Mouse (Mus musculus) neural tube, embryonic 12.5 days (tissue): ENCODE data around the gene Specc1. TPM values are rescaled to one million over a fixed set of nuclear protein-coding genes. Genes with fewer than 3 reads are reported as not detected.

Source experiments
- ATAC-seq: fragments of 200-750 bp; cut with Nextera tagmentation; 2 replicates; pipeline ENCODE4 v1.8.0; 2017; ENCODE audit warnings: low read depth, mild to moderate bottlenecking, moderate TSS enrichment, moderate library complexity; ENCODE audit not compliant: low FRiP score
- H3K27ac ChIP-seq: fragments of 300-500 bp; sonication (generic); 2 replicates; pipeline ENCODE4 v1.5.1; 2016
- H3K27me3 ChIP-seq: fragments of 300-500 bp; sonication (generic); replicated peaks from 2 replicates; pipeline ENCODE4 v1.6.1; 2016; ENCODE audit warnings: mild to moderate bottlenecking
- H3K36me3 ChIP-seq: fragments of 300-500 bp; sonication (generic); 2 replicates; pipeline ENCODE4 v1.6.1; 2016; ENCODE audit warnings: mild to moderate bottlenecking
- H3K4me1 ChIP-seq: fragments of 300-500 bp; sonication (generic); 2 replicates; pipeline ENCODE4 v1.6.1; 2016
- H3K4me2 ChIP-seq: fragments of 300-500 bp; sonication (generic); replicated peaks from 2 replicates; pipeline ENCODE4 v1.6.1; 2016; ENCODE audit warnings: mild to moderate bottlenecking
- H3K4me3 ChIP-seq: fragments of 300-500 bp; sonication (generic); 2 replicates; pipeline ENCODE4 v1.5.1; 2016
- H3K9ac ChIP-seq: fragments of 300-500 bp; sonication (generic); 2 replicates; pipeline ENCODE4 v1.6.1; 2016; ENCODE audit warnings: mild to moderate bottlenecking
- H3K9me3 ChIP-seq: fragments of 300-500 bp; sonication (generic); 2 replicates; pipeline ENCODE4 v1.6.1; 2016; ENCODE audit warnings: mild to moderate bottlenecking
- WGBS: fragments of 180-500 bp; shearing (Covaris S2); methylation state at CpG from one replicate; pipeline ENCODE4 v1.1.7; 2016; 5-methylcytosine and 5-hydroxymethylcytosine counted together
- polyA plus RNA-seq: library from polyadenylated mRNA; unstranded; fragments of >200 nt; fragmentation: Nextera tagmentation; extraction: Ambion mirVana; gene quantifications from 2 replicates; pipeline ENCODE4 v1.2.1, GENCODE M21; 2016

The Specc1 gene
- polyA plus RNA-seq, 1 experiment from 2014 or later, result 14.1 TPM

DNA sequence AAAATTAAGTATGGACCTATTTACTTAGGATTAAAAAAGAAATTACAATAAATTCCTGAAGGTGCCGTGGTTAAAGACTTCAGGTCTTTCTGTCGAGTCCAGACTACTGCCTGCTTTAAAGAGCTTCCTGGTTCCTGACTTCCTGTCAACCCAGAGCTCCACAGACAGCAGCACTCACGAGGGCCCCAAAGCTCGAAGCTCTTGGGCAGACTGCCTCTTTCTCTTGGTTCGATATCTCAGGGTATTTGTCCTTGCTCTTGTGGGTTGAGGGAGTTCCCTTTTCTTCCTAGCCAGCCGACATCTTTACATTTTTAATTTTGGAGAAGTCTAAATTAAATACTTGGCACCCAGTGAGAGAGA lies 48.3 kb downstream of the Specc1 start:
- H3K27me3 ChIP-seq, result no peaks in the 10 kb centered on the region
- no peaks in the 10 kb centered on the region for H3K4me1 ChIP-seq
- H3K36me3 ChIP-seq, result no peaks in the 10 kb centered on the region
- no peak overlapping the region for H3K9ac ChIP-seq
- ATAC-seq, result no peak
- H3K9me3 ChIP-seq, result no peaks in the 10 kb centered on the region
- H3K4me2 ChIP-seq, result no peak overlapping the region
- 73% methylated on average over 6 of the region's 6 CpGs for WGBS
- no peak overlapping the region for H3K4me3 ChIP-seq
- H3K27ac ChIP-seq, result no peak overlapping the region

DNA sequence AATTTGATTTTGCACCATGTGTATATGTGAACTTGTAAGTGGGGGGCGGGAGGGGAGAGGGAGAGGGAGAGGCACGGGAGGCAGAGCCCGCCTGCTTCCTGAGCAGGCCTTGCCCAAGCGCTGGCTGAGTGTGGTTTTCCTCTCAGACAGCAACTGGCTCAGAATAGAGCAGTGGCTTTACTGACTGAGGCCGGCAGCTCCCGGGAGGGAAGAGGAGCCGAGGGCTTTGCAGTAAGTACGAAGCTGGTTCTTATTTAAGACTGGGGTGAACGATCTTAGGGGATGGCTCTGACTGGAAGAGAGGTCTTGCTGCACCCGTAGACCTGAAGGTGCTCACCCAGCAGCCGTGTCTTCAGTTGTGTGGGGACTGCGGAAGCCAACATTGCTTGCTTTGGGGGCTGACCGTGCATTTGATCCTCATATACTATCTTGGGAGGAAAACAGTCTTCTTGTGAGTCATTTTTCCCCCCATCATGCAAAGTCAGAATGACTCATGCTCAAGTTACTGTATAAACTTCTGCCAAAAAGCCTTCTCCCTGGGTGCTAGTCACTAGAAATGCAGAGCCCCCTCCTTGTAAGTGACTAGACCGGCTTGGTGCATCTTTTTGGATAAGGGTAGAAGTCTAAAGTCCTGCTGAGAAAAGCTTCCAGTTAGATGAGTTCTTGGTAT lies 48.8 kb downstream of the Specc1 start:
- Histone ChIP-seq H3K9ac (no peak overlapping the region), H3K36me3 (no peaks in the 10 kb centered on the region), H3K27ac (no peak overlapping the region), H3K27me3 (no peaks in the 10 kb centered on the region), H3K9me3 (no peaks in the 10 kb centered on the region), H3K4me2 (no peak overlapping the region), H3K4me3 (no peak overlapping the region), H3K4me1 (no peaks in the 10 kb centered on the region)
- no peak for ATAC-seq
- WGBS, result 72% methylated on average over 14 of the region's 14 CpGs

- WGBS, result 86% methylated on average over 5 of the region's 5 CpGs
- H3K27me3 ChIP-seq, result no peaks in the 10 kb centered on the region
Measured at GRCm38 (mm10) chr11:62005911-62006260, 49.3 kb downstream of the Specc1 start.

DNA sequence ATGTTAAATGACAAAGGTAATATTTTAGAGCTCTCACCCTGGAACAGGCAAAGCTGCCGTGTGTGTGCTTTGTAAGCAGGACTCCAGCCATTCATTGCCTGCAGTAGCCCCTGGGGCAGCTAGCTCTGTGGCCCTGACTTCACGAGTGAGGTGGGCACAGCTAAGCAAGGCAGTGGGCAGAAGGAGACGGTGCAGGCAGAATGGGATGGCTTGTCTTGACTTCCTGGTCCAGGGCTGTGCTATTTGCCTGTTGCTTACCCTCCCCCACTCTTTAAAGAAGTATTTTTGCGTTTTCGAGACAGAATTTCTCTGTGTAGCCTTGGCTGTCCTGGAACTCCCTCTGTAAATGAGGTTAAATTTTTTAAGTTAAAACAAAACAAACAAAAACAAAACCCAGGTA lies 50.1 kb downstream of the Specc1 start:
- Histone ChIP-seq H3K9me3 (no peaks in the 10 kb centered on the region), H3K4me1 (no peaks in the 10 kb centered on the region), H3K4me2 (no peak overlapping the region), H3K36me3 (no peaks in the 10 kb centered on the region), H3K4me3 (no peak overlapping the region), H3K9ac (no peak overlapping the region), H3K27ac (no peak overlapping the region), H3K27me3 (no peaks in the 10 kb centered on the region)
- 65% methylated on average over 5 of the region's 5 CpGs for WGBS
- no peak for ATAC-seq

More at GRCm38 (mm10) chr11:62005911-62006260, 49.3 kb downstream of the Specc1 start:
- Histone ChIP-seq H3K4me1 (no peaks in the 10 kb centered on the region), H3K36me3 (no peaks in the 10 kb centered on the region), H3K27ac (no peak overlapping the region), H3K9ac (no peak overlapping the region), H3K9me3 (no peaks in the 10 kb centered on the region), H3K4me3 (no peak overlapping the region), H3K4me2 (no peak overlapping the region)
- no peak for ATAC-seq

DNA sequence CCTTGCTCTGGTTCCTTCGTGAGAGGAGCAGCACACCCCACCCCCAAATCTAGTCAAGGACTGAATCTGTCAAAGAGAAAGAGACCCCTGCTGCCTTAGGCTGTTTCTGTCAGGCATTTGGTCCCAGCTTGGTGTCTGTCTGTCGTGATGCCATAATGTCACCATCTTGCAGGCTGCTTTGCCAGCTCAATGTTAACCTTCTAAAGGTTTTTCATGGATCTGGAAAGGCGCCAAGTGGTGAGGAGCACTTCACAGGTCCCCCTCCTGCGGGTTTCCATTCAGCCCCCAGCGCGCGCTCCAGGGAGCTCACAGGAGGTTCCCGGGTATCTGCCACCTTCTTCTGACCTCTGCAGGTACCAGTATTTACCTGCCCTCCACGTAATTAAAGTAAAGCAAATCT lies 51.4 kb downstream of the Specc1 start:
- no peak for ATAC-seq
- Histone ChIP-seq H3K4me2 (no peak overlapping the region), H3K27me3 (no peaks in the 10 kb centered on the region), H3K36me3 (no peaks in the 10 kb centered on the region), H3K27ac (no peak overlapping the region), H3K9ac (no peak overlapping the region), H3K4me3 (no peak overlapping the region), H3K4me1 (no peaks in the 10 kb centered on the region), H3K9me3 (no peaks in the 10 kb centered on the region)
- 53% methylated on average over 9 of the region's 9 CpGs for WGBS

GRCm38 (mm10) chr11:62010625-62011231 lies 54.2 kb downstream of the Specc1 start:
- H3K36me3 ChIP-seq, result no peaks in the 10 kb centered on the region
- H3K27me3 ChIP-seq, result no peaks in the 10 kb centered on the region; the same call in 1 of the 2 replicates
- no peaks in the 10 kb centered on the region for H3K4me1 ChIP-seq
- H3K4me3 ChIP-seq, result no peak overlapping the region
- no peak for ATAC-seq
- H3K9me3 ChIP-seq, result no peaks in the 10 kb centered on the region
- WGBS, result 76% methylated on average over 16 of the region's 16 CpGs
- no peak overlapping the region for H3K27ac ChIP-seq
- no peak overlapping the region for H3K4me2 ChIP-seq
- no peak overlapping the region for H3K9ac ChIP-seq

GRCm38 (mm10) chr11:62012039-62012438 lies 55.5 kb downstream of the Specc1 start:
- no peaks in the 10 kb centered on the region for H3K4me1 ChIP-seq
- no peaks in the 10 kb centered on the region for H3K9me3 ChIP-seq
- H3K36me3 ChIP-seq, result no peaks in the 10 kb centered on the region
- H3K4me3 ChIP-seq, result no peak overlapping the region
- H3K4me2 ChIP-seq, result no peak overlapping the region
- ATAC-seq, result no peak
- H3K27me3 ChIP-seq, result no peaks in the 10 kb centered on the region; the same call in 1 of the 2 replicates
- H3K9ac ChIP-seq, result no peak overlapping the region
- 94% methylated on average over 6 of the region's 6 CpGs for WGBS
- H3K27ac ChIP-seq, result no peak overlapping the region

DNA sequence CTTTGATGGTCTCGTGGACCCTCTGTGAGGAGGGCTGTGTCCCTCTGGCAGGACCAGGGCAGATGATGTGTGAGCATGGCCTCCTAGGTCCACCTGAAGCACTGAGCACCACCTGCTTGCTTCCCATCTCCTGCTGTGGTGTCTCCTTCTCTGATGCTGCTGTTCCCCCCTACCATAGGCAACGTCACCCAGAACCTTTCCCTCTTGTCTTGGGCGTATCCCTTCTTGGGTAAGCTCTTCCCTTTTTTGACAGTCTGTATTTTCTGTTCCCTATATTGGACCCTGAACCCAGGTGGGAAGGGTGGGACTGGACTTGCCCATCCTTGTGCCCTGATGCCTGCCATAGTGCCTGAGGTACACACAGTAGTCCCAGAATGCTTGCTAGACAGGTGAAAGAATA lies 56.9 kb downstream of the Specc1 start:
- Histone ChIP-seq H3K4me2 (no peak overlapping the region), H3K4me1 (no peaks in the 10 kb centered on the region), H3K27ac (no peak overlapping the region), H3K9ac (no peak overlapping the region), H3K9me3 (no peaks in the 10 kb centered on the region), H3K36me3 (no peaks in the 10 kb centered on the region), H3K27me3 (no peaks in the 10 kb centered on the region; the same call in 1 of the 2 replicates), H3K4me3 (no peak overlapping the region)
- no peak for ATAC-seq
- WGBS, result 89% methylated on average over 3 of the region's 3 CpGs

GRCm38 (mm10) chr11:62015071-62015654 lies 58.6 kb downstream of the Specc1 start:
- 54% methylated on average over 13 of the region's 13 CpGs for WGBS
- H3K27ac ChIP-seq, result no peak overlapping the region
- H3K9ac ChIP-seq, result no peak overlapping the region
- H3K4me3 ChIP-seq, result no peak overlapping the region
- H3K27me3 ChIP-seq, result no peaks in the 10 kb centered on the region; the same call in 1 of the 2 replicates
- no peak overlapping the region for H3K4me2 ChIP-seq
- H3K4me1 ChIP-seq, result no peaks in the 10 kb centered on the region
- ATAC-seq, result no peak
- no peaks in the 10 kb centered on the region for H3K9me3 ChIP-seq
- H3K36me3 ChIP-seq, result no peaks in the 10 kb centered on the region

DNA sequence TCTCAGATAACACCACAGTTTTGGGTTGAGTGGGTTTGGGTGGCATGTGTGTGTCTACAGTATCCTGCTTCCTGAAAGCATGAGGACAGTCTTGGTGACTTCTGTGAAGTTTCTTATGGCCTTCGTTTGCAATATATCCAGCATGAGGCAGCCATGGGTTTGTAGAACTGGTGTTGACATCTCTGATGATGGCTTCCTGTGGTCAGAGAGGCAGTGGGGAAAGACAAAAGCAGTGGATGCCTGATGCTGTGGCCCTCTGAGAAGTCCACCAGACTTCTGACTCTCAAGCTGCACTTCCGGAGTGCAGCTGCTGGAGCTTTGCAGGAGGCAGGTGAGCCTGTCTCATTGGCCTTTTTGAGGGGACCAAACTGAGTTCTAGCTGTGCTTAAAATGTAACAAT lies 60.4 kb downstream of the Specc1 start:
- no peaks in the 10 kb centered on the region; the same call in 1 of the 2 replicates for H3K27me3 ChIP-seq
- no peak overlapping the region for H3K27ac ChIP-seq

DNA sequence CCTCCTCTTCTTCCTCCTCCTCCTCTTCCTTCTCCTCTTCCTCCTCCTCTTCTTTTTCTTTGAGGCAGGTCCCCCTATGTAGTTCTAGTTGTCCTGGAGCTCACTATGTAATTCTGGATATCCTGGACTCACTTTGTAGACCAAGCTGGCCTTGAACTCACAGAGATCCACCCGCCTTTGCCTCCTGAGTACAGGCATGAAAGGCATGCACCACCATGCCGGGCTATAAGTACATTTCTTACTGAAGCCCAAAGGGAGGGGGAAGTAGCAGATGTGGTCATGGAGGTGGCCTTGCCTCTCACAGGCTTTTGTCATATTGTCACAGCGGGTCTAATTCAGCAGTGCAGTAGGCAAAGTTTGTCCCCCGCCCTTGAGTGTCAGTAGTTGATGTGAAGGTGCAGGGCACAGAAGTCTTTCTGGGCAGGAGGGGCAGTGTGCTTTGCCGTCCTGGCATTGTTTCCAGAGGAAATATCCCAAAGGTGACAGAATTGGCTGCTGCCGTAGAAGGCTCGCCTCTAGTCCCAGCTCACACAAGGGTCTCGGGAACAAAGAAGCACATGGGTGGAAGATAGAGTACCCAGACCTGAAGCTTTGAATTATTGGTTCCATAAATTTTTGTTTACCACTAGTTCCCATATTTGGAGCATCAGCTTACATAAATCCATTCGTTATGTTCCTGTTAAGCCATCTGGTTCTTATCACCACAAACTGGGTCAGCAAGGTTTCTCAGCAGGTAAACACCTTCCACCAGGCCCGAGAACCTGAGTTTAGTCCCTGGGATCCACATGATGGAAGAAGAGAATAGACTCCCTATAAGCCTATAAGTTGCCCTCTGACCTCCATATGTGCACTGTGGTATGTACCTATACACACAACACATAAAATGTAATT lies 62.0 kb downstream of the Specc1 start:
- H3K36me3 ChIP-seq, result no peaks in the 10 kb centered on the region
- no peak overlapping the region for H3K4me2 ChIP-seq
- no peaks in the 10 kb centered on the region for H3K9me3 ChIP-seq
- 79% methylated on average over 10 of the region's 10 CpGs for WGBS
- ATAC-seq, result no peak
- H3K4me1 ChIP-seq, result 0 out of 2 replicates have a peak, but pooled peaks cover 2% of the 10 kb centered on the region
- H3K27ac ChIP-seq, result no peak overlapping the region
- H3K27me3 ChIP-seq, result no peaks in the 10 kb centered on the region
- no peak overlapping the region for H3K9ac ChIP-seq
- H3K4me3 ChIP-seq, result no peak overlapping the region

More for the DNA sequence above, 60.4 kb downstream of the Specc1 start:
- no peak overlapping the region for H3K9ac ChIP-seq
- H3K4me2 ChIP-seq, result no peak overlapping the region
- H3K4me3 ChIP-seq, result no peak overlapping the region
- H3K9me3 ChIP-seq, result no peaks in the 10 kb centered on the region
- ATAC-seq, result no peak
- H3K36me3 ChIP-seq, result no peaks in the 10 kb centered on the region
- 86% methylated on average over 2 of the region's 2 CpGs for WGBS
- H3K4me1 ChIP-seq, result no peaks in the 10 kb centered on the region

- ATAC-seq, result no peak
- Histone ChIP-seq H3K36me3 (no peaks in the 10 kb centered on the region), H3K4me2 (no peak overlapping the region), H3K27ac (no peak overlapping the region), H3K9me3 (no peaks in the 10 kb centered on the region), H3K4me1 (0 out of 2 replicates have a peak, but pooled peaks cover 9% of the 10 kb centered on the region), H3K4me3 (no peak overlapping the region), H3K27me3 (no peaks in the 10 kb centered on the region), H3K9ac (no peak overlapping the region)
- 71% methylated on average over 3 of the region's 3 CpGs for WGBS
Measured at GRCm38 (mm10) chr11:62019857-62020256, 63.3 kb downstream of the Specc1 start.
